Mouse (Mus musculus) lung, embryonic 15.5 days (tissue): ENCODE results near the gene Ccnb2. TPM values are rescaled to one million over a fixed set of nuclear protein-coding genes. Genes with fewer than 3 reads are reported as not detected.
"Not testable (repeated sequence)": the region's sequence is repeated elsewhere in the genome, so short reads cannot be mapped to it uniquely, and the experiment has no call there.

Experiments used
- ATAC-seq: fragments of 200-750 bp; cut with Nextera tagmentation; 2 replicates; pipeline ENCODE4 v1.8.0; 2017; ENCODE audit warnings: moderate number of reproducible peaks, borderline replicate concordance; ENCODE audit not compliant: low FRiP score, low TSS enrichment; ENCODE audit errors: extremely low read depth
- H3K27ac ChIP-seq: fragments of 300-500 bp; sonication (generic); 2 replicates; pipeline ENCODE4 v1.5.1; 2015; ENCODE audit warnings: moderate library complexity, mild to moderate bottlenecking, inconsistent platforms
- H3K27me3 ChIP-seq: fragments of 300-500 bp; sonication (generic); 2 replicates; pipeline ENCODE4 v1.6.1; 2015; ENCODE audit warnings: inconsistent platforms
- H3K36me3 ChIP-seq: fragments of 300-500 bp; sonication (generic); 2 replicates; pipeline ENCODE4 v1.6.1; 2015; ENCODE audit warnings: inconsistent platforms
- H3K4me1 ChIP-seq: fragments of 300-500 bp; sonication (generic); 2 replicates; pipeline ENCODE4 v1.6.1; 2015; ENCODE audit warnings: inconsistent platforms
- H3K4me2 ChIP-seq: fragments of 300-500 bp; sonication (generic); 2 replicates; pipeline ENCODE4 v1.6.1; 2015; ENCODE audit warnings: inconsistent platforms, mild to moderate bottlenecking, moderate library complexity
- H3K4me3 ChIP-seq: fragments of 300-500 bp; sonication (generic); 2 replicates; pipeline ENCODE4 v1.5.1; 2015; ENCODE audit warnings: mild to moderate bottlenecking, inconsistent platforms
- H3K9ac ChIP-seq: fragments of 300-500 bp; sonication (generic); 2 replicates; pipeline ENCODE4 v1.6.1; 2015; ENCODE audit warnings: inconsistent platforms
- H3K9me3 ChIP-seq: fragments of 300-500 bp; sonication (generic); 2 replicates; pipeline ENCODE4 v1.6.1; 2016; ENCODE audit warnings: inconsistent platforms
- WGBS: fragments of 180-500 bp; shearing (Covaris S2); methylation state at CpG from one replicate; pipeline ENCODE4 v1.1.7; 2015; 5-methylcytosine and 5-hydroxymethylcytosine counted together
- polyA plus RNA-seq: library from polyadenylated mRNA; unstranded; fragments of >200 nt; fragmentation: Nextera tagmentation; extraction: Ambion mirVana; gene quantifications from 2 replicates; pipeline ENCODE4 v1.2.1, GENCODE M21; 2015

Ccnb2 gene
- 246 TPM in 2 replicates for polyA plus RNA-seq

DNA sequence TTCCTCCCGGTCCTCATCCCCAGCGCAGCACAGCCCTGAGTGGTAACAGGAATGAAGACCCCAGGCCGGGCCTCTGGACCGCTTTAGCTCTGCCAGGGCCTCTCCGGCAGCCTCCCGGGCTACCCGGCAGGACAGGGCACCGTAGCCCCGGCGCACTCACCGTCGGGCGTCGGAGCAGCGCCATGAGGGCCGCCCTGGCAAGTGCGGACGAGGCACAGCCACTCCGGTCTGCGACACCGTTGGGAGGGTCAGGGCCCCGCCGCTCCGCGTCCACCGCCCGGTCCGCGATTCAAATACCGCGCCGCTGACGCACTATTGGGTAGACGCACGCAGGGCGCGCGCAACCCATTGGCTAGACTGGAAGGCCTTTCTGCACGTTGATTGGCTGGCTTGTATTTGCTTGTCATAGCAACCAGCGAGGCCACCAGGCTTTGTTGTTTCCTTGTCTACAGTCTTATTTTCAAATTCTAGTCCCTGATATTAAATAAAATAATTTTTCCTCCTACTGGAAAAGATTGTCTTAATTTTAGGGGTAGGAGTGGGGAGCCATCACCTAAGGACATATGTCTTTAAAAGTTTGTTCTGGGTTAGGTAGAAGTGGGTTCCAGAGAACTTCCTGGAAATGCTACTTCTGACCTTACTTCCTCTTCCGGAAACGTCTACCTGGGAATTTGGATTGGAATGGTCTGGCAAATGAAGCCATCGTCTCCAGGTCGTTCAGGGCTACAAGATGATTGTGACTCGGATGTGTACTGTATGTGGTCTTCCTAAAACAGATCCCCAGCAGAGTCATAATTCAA, at the start of gene Ccnb2:
Gene Ccnb2 (minus strand): TSS at position 291 of the 800 bp plus-strand sequence.
- H3K9ac ChIP-seq = peak within 1 kb of the TSS; percentile 80
- H3K4me3 ChIP-seq = peak within 1 kb of the TSS; percentile 83
- no peaks in the 10 kb centered on the region for H3K9me3 ChIP-seq
- 2% methylated on average over 44 of the region's 45 CpGs for WGBS
- H3K27ac ChIP-seq = peak within 1 kb of the TSS; percentile 82
- H3K27me3 ChIP-seq = no peaks in the 10 kb centered on the region
- peak within 1 kb of the TSS; percentile 86 for H3K4me2 ChIP-seq
- peaks cover 41% of the 10 kb centered on the region for H3K36me3 ChIP-seq
- peak; percentile 98 for ATAC-seq
- H3K4me1 ChIP-seq = peaks cover 10% of the 10 kb centered on the region

- H3K27ac ChIP-seq, ATAC-seq, H3K4me1 ChIP-seq, H3K4me2 ChIP-seq, H3K9ac ChIP-seq, H3K9me3 ChIP-seq, H3K4me3 ChIP-seq, H3K27me3 ChIP-seq: not testable (repeated sequence)
- 96% methylated on average over 13 of the region's 13 CpGs for WGBS
- peaks cover 25% of the 10 kb centered on the region; the same call in 1 of the 2 replicates for H3K36me3 ChIP-seq
Observed at GRCm38 (mm10) chr9:70463091-70463490, 41.7 kb upstream of the Ccnb2 start.

DNA sequence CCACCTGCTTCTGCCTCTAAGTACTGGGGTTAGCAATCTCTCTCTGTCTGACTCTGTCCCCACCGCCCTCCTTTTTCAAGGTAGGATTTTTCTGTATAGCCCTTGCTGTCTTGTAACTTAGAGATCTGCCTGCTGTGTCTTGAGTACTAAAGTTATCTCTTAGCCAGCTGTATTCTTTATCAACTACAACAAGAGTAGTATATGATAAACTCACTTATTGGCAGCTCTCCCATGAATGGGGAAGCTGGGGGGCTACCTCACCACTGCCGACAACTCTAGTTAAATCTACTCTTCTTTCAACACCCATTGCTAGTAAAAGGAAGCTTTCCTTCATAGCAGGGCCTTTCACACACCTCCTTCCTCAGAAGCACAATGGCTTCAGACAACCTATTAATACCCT, 31.0 kb upstream of the Ccnb2 start:
- WGBS = 89% methylated on average over 2 of the region's 2 CpGs
- H3K4me1 ChIP-seq = no peaks in the 10 kb centered on the region
- H3K4me2 ChIP-seq = no peak overlapping the region
- peaks cover 56% of the 10 kb centered on the region for H3K36me3 ChIP-seq
- H3K9me3 ChIP-seq = no peaks in the 10 kb centered on the region
- no peak overlapping the region for H3K4me3 ChIP-seq
- no peak for ATAC-seq
- H3K27me3 ChIP-seq = no peaks in the 10 kb centered on the region
- H3K27ac ChIP-seq = no peak overlapping the region
- H3K9ac ChIP-seq = no peak overlapping the region

DNA sequence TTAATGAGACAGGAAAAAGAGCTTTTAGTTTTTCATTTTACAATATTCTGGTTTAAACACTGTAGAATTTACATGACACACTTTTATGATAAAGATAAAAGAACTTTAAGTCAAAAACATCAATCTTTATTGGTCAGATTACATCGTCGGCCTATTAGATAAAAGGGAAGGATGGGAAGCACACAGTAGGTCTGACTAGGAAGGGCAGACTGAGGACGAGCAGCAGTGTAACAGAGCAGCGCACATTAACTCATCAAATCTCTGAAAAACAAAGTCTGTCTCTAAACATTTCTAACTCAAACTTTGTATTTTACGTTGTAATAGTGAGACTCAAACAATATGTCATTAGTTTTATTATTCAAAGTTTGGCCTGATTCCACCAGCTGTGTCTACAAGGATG, 27.7 kb upstream of the Ccnb2 start:
- no peak overlapping the region for H3K4me2 ChIP-seq
- H3K4me1 ChIP-seq = no peaks in the 10 kb centered on the region
- no peak for ATAC-seq
- no peak overlapping the region for H3K9ac ChIP-seq
- no peak overlapping the region for H3K27ac ChIP-seq
- no peaks in the 10 kb centered on the region for H3K9me3 ChIP-seq
- H3K4me3 ChIP-seq = no peak overlapping the region
- H3K27me3 ChIP-seq = no peaks in the 10 kb centered on the region
- WGBS = 88% methylated on average over 5 of the region's 5 CpGs
- peaks cover 43% of the 10 kb centered on the region for H3K36me3 ChIP-seq

GRCm38 (mm10) chr9:70439959-70440358, 18.6 kb upstream of the Ccnb2 start:
- H3K9ac ChIP-seq = no peak overlapping the region
- 72% methylated on average over 4 of the region's 4 CpGs for WGBS
- H3K4me3 ChIP-seq = no peak overlapping the region
- peaks cover 64% of the 10 kb centered on the region for H3K36me3 ChIP-seq
- no peaks in the 10 kb centered on the region for H3K9me3 ChIP-seq
- ATAC-seq = no peak
- no peaks in the 10 kb centered on the region for H3K4me1 ChIP-seq
- H3K27ac ChIP-seq = no peak overlapping the region
- H3K27me3 ChIP-seq = no peaks in the 10 kb centered on the region
- no peak overlapping the region for H3K4me2 ChIP-seq

GRCm38 (mm10) chr9:70422661-70423060, 1.3 kb upstream of the Ccnb2 start:
- WGBS = 93% methylated on average over 2 of the region's 2 CpGs
- peaks cover 44% of the 10 kb centered on the region for H3K36me3 ChIP-seq

GRCm38 (mm10) chr9:70416412-70416811, 4.9 kb downstream of the Ccnb2 start:
- 87% methylated on average over 3 of the region's 3 CpGs for WGBS

More at GRCm38 (mm10) chr9:70422661-70423060, 1.3 kb upstream of the Ccnb2 start:
- Histone ChIP-seq H3K9me3 (no peaks in the 10 kb centered on the region), H3K4me2 (no peak overlapping the region), H3K4me1 (peaks cover 10% of the 10 kb centered on the region), H3K27me3 (no peaks in the 10 kb centered on the region), H3K9ac (no peak overlapping the region), H3K27ac (no peak overlapping the region), H3K4me3 (no peak overlapping the region)
- no peak for ATAC-seq

DNA sequence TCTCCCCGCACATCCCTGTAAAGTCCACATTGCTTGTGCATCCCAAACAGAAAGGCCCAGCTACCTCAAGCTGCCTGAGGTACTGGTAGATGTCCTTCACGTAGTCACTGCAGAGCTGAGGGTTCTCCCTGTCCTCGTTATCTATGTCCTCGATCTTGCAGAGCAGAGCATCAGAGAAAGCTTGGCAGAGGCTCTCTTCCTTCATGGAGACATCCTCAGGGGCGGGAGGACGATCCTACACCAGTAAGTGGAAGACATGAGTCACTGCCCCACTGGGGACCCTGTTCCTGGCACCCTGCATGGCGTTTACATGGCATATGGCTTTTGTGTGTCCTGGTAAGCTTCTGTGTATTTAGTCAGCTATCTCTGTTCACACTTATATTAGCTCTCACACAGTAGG, 8.3 kb downstream of the Ccnb2 start:
- Histone ChIP-seq H3K9me3 (no peaks in the 10 kb centered on the region), H3K9ac (no peak overlapping the region), H3K4me3 (no peak overlapping the region), H3K27ac (no peak overlapping the region), H3K36me3 (peaks cover 92% of the 10 kb centered on the region), H3K27me3 (no peaks in the 10 kb centered on the region), H3K4me2 (no peak overlapping the region), H3K4me1 (no peaks in the 10 kb centered on the region)
- ATAC-seq = no peak
- 86% methylated on average over 7 of the region's 7 CpGs for WGBS

More at GRCm38 (mm10) chr9:70416412-70416811, 4.9 kb downstream of the Ccnb2 start:
- Histone ChIP-seq H3K27ac (no peak overlapping the region), H3K4me1 (peaks cover 7% of the 10 kb centered on the region), H3K27me3 (no peaks in the 10 kb centered on the region), H3K9me3 (no peaks in the 10 kb centered on the region), H3K36me3 (peaks cover 71% of the 10 kb centered on the region), H3K4me2 (no peak overlapping the region), H3K4me3 (no peak overlapping the region), H3K9ac (no peak overlapping the region)
- no peak for ATAC-seq

GRCm38 (mm10) chr9:70410668-70411067, 10.7 kb downstream of the Ccnb2 start:
- no peaks in the 10 kb centered on the region for H3K27me3 ChIP-seq
- WGBS = 54% methylated on average over 11 of the region's 11 CpGs
- H3K4me3 ChIP-seq = no peak overlapping the region
- no peak overlapping the region for H3K4me2 ChIP-seq
- H3K4me1 ChIP-seq = no peaks in the 10 kb centered on the region
- H3K36me3 ChIP-seq = peaks cover 85% of the 10 kb centered on the region
- H3K9ac ChIP-seq = no peak overlapping the region
- no peak overlapping the region for H3K27ac ChIP-seq
- H3K9me3 ChIP-seq = no peaks in the 10 kb centered on the region
- ATAC-seq = no peak

DNA sequence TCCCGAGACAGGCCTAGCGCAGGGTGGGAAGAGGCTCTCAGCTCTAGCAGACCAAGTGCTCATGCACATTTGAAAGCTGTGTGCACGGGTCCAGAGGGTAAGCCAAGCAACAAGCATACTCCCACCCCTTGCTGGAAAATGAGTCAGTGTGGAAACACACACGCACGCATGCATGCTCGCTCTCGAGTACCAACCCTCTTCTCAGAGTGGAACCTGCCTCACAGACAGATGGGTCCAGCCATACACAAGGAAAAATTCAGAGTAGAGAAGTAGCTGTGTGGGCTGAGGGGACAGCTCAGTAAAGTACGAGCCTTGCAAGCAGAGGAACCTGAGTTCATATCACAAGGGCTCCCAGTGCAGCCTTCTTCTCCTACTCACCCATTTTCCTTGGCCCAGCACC, 11.6 kb downstream of the Ccnb2 start:
- Histone ChIP-seq H3K9ac (no peak overlapping the region), H3K4me1 (no peaks in the 10 kb centered on the region), H3K27me3 (no peaks in the 10 kb centered on the region), H3K4me2 (no peak overlapping the region), H3K4me3 (no peak overlapping the region), H3K27ac (no peak overlapping the region), H3K36me3 (peaks cover 78% of the 10 kb centered on the region), H3K9me3 (no peaks in the 10 kb centered on the region)
- no peak for ATAC-seq
- WGBS = 94% methylated on average over 8 of the region's 8 CpGs

DNA sequence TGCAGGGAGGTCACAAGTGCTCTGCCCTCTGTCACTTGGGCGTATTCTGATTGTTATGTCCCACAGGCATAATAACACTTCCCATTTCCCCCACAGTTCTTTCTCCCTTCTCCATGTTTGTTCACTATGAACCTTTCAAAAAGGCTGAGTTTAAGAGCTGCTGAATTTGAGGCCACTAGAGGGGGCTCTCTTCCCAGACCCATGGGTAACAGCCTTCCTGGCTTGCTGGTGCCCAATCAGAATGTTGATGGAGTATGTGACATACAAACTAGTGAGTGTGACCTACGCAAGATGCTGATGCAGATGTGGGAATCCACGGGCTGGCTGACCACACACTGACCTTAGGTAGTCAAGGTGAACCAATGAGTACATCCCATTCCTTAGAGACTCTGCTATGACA, 12.6 kb downstream of the Ccnb2 start:
- no peak overlapping the region for H3K4me3 ChIP-seq
- WGBS = 89% methylated on average over 3 of the region's 3 CpGs
- no peaks in the 10 kb centered on the region for H3K4me1 ChIP-seq
- H3K27me3 ChIP-seq = no peaks in the 10 kb centered on the region
- no peak for ATAC-seq
- H3K27ac ChIP-seq = no peak overlapping the region
- H3K36me3 ChIP-seq = peaks cover 69% of the 10 kb centered on the region
- no peak overlapping the region for H3K9ac ChIP-seq
- no peaks in the 10 kb centered on the region for H3K9me3 ChIP-seq
- no peak overlapping the region for H3K4me2 ChIP-seq

DNA sequence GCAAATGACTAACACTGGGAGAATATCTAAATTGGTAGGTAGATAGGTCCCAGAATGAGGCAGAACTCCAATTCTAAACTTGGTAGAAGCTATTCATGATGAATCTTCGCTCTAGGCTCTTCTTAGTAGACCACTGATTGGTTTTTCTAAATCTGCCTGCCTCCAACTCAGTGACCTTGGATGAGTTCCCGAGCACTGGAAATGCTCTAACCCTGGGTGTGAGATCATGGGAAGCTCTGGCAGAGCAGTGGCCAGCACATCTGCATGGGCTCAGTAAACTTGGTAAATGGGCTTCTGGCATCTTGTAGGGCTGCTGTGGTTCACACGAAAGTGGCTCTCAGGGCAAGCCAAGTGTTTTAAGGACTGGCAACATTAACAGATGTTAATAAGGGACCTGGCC, 14.8 kb downstream of the Ccnb2 start:
- no peak for ATAC-seq
- no peak overlapping the region for H3K4me3 ChIP-seq
- no peak overlapping the region for H3K27ac ChIP-seq
- H3K27me3 ChIP-seq = no peaks in the 10 kb centered on the region
- no peaks in the 10 kb centered on the region for H3K9me3 ChIP-seq
- WGBS = 89% methylated on average over 3 of the region's 3 CpGs
- H3K4me2 ChIP-seq = no peak overlapping the region
- H3K4me1 ChIP-seq = no peaks in the 10 kb centered on the region
- H3K9ac ChIP-seq = no peak overlapping the region
- H3K36me3 ChIP-seq = peaks cover 48% of the 10 kb centered on the region
